Mouse (Mus musculus) hindbrain, embryonic 14.5 days (tissue): ENCODE measurements around the gene Pigz. TPM values are rescaled to one million over a fixed set of nuclear protein-coding genes. Genes with fewer than 3 reads are reported as not detected.

ENCODE experiments used
- ATAC-seq: fragments of 200-750 bp; cut with Nextera tagmentation; 2 replicates; pipeline ENCODE4 v1.8.0; 2017; ENCODE audit warnings: moderate number of reproducible peaks, mild to moderate bottlenecking, moderate TSS enrichment, moderate library complexity; ENCODE audit not compliant: low FRiP score
- DNase-seq: peaks from one replicate; pipeline ENCODE4 v3.0.0-alpha.2; 2015; ENCODE audit warnings: low spot score
- H3K27ac ChIP-seq: fragments of 300-500 bp; sonication (generic); 2 replicates; pipeline ENCODE4 v1.5.1; 2014; ENCODE audit warnings: mild to moderate bottlenecking, moderate library complexity
- H3K27me3 ChIP-seq: fragments of 300-500 bp; sonication (generic); 2 replicates; pipeline ENCODE4 v1.6.1; 2014; ENCODE audit warnings: mild to moderate bottlenecking, low read length, mixed read lengths; ENCODE audit not compliant: control insufficient read depth, insufficient read depth
- H3K36me3 ChIP-seq: fragments of 300-500 bp; sonication (generic); replicated peaks from 2 replicates; pipeline ENCODE4 v1.6.1; 2014; ENCODE audit not compliant: control insufficient read depth, insufficient read depth
- H3K4me1 ChIP-seq: fragments of 300-500 bp; sonication (generic); replicated peaks from 2 replicates; pipeline ENCODE4 v1.6.1; 2014; ENCODE audit warnings: antibody characterized with exemption, low read length, mixed read lengths; ENCODE audit not compliant: control insufficient read depth, insufficient read depth
- H3K4me2 ChIP-seq: fragments of 300-500 bp; sonication (generic); replicated peaks from 2 replicates; pipeline ENCODE4 v1.6.1; 2014; ENCODE audit warnings: mild to moderate bottlenecking, moderate library complexity
- H3K4me3 ChIP-seq: fragments of 300-500 bp; sonication (generic); replicated peaks from 2 replicates; pipeline ENCODE4 v1.5.1; 2014; ENCODE audit warnings: mild to moderate bottlenecking, low read length
- H3K9ac ChIP-seq: fragments of 300-500 bp; sonication (generic); 2 replicates; pipeline ENCODE4 v1.6.1; 2014
- H3K9me3 ChIP-seq: fragments of 300-500 bp; sonication (generic); 2 replicates; pipeline ENCODE4 v1.6.1; 2016; ENCODE audit warnings: low read length; ENCODE audit not compliant: control insufficient read depth
- WGBS: fragments of 180-500 bp; shearing (Covaris S2); extraction: QIAGEN DNeasy Blood & Tissue Kit; methylation state at CpG from one replicate; pipeline ENCODE4 v1.1.7; 2014; 5-methylcytosine and 5-hydroxymethylcytosine counted together
- microRNA-seq: library from miRNA; unstranded; fragments of <30 nt; microRNA quantifications from one replicate; pipeline ENCODE4, GENCODE M21; 2016
- polyA plus RNA-seq: library from polyadenylated mRNA; unstranded; fragments of >200 nt; fragmentation: Nextera tagmentation; extraction: Ambion mirVana; gene quantifications from 2 replicates; pipeline ENCODE4 v1.2.1, GENCODE M21; 2014

The Pigz gene
- polyA plus RNA-seq, 1 experiment from 2014 or later: 5.6 TPM

DNA sequence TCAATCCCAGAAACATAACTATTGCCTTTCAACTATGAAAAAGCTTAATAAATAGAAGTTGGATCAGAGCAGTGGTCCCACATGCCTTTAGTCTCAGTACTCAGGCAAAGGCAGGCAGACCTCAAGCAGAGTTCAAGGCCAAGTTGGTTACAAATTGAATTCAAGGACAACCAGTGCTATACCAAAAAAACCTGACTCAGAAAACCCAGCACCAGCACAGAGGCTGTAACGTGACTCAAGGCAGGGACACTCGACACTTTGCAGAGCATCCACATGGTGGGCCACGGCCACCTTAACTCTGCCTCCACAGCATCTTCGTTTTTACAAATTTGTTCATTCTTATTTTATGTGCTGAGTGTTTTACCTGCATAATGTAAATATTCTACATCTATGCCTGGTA, 41.6 kb downstream of the Pigz start:
- H3K4me3 ChIP-seq: no peak overlapping the region
- H3K4me2 ChIP-seq: no peak overlapping the region
- no peaks in the 10 kb centered on the region for H3K9me3 ChIP-seq
- no peak overlapping the region for H3K9ac ChIP-seq
- peaks cover 79% of the 10 kb centered on the region for H3K36me3 ChIP-seq
- no peak for DNase-seq
- H3K27me3 ChIP-seq: no peaks in the 10 kb centered on the region
- ATAC-seq: no peak
- H3K4me1 ChIP-seq: no peaks in the 10 kb centered on the region
- 97% methylated on average over 4 of the region's 4 CpGs for WGBS
- no peak overlapping the region for H3K27ac ChIP-seq

DNA sequence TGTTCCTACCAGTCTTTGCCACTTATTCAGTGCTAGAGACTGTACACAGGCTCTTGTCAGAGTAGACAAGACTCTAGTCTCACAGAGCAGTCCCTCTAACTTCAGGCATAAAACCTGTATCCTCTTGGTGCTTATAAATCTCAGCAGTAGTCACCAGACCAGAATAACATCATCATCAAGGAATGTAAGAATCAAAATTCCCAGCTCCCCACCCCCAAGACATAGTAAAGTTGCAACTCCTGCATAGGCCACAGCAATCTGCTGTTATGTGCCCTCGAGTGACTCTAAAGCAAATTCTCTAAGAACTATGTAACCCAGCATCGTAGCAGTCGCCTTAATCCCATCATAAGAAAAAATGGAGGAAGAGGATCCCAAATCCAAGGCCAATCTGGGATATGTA, 45.9 kb downstream of the Pigz start:
- 95% methylated on average over 3 of the region's 3 CpGs for WGBS
- ATAC-seq (no peak), DNase-seq (no peak)
- no peak overlapping the region for H3K27ac ChIP-seq
- no peaks in the 10 kb centered on the region for H3K4me1 ChIP-seq
- no peak overlapping the region for H3K4me2 ChIP-seq
- H3K4me3 ChIP-seq: no peak overlapping the region
- H3K27me3 ChIP-seq: no peaks in the 10 kb centered on the region
- H3K9ac ChIP-seq: no peak overlapping the region
- no peaks in the 10 kb centered on the region for H3K9me3 ChIP-seq
- H3K36me3 ChIP-seq: peaks cover 69% of the 10 kb centered on the region

DNA sequence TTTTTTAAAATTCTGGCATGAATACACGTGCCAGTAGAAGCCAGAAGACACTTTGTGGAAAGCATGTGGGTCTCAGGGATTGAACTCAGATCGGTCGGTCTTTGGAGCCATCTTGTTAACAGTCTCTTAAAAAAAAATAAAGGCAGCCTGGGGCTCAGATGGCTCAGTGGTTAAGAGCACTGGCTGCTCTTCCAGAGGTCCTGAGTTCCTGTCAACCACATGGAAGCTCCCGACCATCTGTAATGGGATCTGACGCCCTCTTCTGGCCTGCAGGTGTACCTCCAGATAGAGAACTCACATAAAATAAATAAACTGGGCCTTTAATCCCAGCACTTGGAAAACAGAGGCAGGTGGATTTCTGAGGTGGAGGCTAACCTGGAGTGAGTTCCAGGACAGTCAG, 47.3 kb downstream of the Pigz start:
- no peak for ATAC-seq
- Histone ChIP-seq H3K4me3 (no peak overlapping the region), H3K9ac (no peak overlapping the region), H3K9me3 (no peaks in the 10 kb centered on the region), H3K36me3 (peaks cover 68% of the 10 kb centered on the region), H3K4me1 (no peaks in the 10 kb centered on the region), H3K4me2 (no peak overlapping the region), H3K27ac (no peak overlapping the region), H3K27me3 (no peaks in the 10 kb centered on the region)
- WGBS: 76% methylated on average over 5 of the region's 5 CpGs
- DNase-seq: no peak

DNA sequence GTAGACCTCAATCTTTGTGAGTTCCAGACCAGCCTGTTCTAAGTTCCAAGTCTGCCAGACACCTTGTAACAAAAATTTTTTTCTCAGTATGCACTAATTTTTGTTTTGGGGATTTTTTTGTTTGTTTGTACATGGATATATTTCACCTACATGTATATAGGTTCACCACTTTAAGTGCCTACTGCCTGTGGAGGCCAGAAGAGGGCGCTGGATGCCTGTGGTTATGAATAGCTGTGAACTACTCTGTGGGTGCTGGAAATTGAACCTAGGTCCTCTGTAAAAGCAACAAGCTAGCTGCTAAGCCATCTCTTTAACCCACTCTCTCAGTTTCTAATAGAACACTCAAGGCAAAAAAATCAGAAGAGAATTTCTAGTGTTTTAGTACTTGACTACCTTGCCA, 58.4 kb downstream of the Pigz start:
- no peaks in the 10 kb centered on the region for H3K9me3 ChIP-seq
- H3K27ac ChIP-seq: no peak overlapping the region
- 55% methylated on average over 1 of the region's 1 CpGs for WGBS
- no peaks in the 10 kb centered on the region for H3K4me1 ChIP-seq
- no peak overlapping the region for H3K4me3 ChIP-seq
- H3K9ac ChIP-seq: no peak overlapping the region
- ATAC-seq: no peak
- H3K4me2 ChIP-seq: no peak overlapping the region
- no peak for DNase-seq
- H3K36me3 ChIP-seq: peaks cover 35% of the 10 kb centered on the region
- H3K27me3 ChIP-seq: no peaks in the 10 kb centered on the region

DNA sequence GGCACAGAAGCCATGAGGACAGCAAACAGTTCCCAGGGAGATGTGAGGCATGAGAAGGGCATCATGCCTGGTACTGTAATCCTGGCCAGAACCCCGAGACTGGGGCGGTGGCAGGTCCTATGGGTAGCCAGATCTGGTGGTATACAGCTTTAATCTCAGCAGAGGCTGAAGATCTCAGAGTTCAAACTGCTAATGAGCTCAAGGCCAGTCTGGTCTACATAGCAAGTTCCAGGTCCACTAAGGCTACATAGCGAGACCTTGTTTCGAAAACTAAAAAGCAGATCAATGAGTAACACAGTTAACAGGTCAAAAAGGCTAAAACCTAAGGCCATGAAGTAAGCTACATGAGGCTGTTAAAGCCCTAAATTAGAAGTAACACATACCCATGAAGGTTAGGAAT, 59.5 kb downstream of the Pigz start:
- no peak overlapping the region for H3K9ac ChIP-seq
- H3K4me2 ChIP-seq: no peak overlapping the region
- no peak for DNase-seq
- WGBS: 97% methylated on average over 4 of the region's 4 CpGs
- no peak for ATAC-seq
- H3K4me1 ChIP-seq: no peaks in the 10 kb centered on the region
- H3K27me3 ChIP-seq: no peaks in the 10 kb centered on the region
- no peak overlapping the region for H3K27ac ChIP-seq
- no peak overlapping the region for H3K4me3 ChIP-seq
- H3K36me3 ChIP-seq: peaks cover 27% of the 10 kb centered on the region
- H3K9me3 ChIP-seq: no peaks in the 10 kb centered on the region

DNA sequence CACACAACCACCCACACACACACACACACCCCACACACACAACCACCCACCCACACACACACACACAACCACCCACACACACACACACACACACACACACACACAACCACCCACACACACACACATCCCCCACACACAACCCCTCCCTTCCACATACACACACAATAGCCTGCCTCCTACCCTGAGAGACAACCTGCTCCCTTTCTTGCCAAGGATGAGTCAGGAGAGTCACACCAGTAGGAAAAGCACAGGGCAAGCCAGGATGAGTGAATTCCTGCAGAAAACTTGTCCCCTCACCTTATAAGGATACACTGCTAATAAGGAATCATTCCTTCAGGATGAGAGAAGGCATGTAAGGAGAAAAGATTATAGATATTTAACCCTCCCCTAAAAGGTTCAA, 60.3 kb downstream of the Pigz start:
- H3K9ac ChIP-seq: no peak overlapping the region
- no peak for DNase-seq
- H3K27me3 ChIP-seq: no peaks in the 10 kb centered on the region
- H3K4me3 ChIP-seq: no peak overlapping the region
- H3K36me3 ChIP-seq: peaks cover 25% of the 10 kb centered on the region
- ATAC-seq: no peak
- no peak overlapping the region for H3K27ac ChIP-seq
- H3K4me2 ChIP-seq: no peak overlapping the region
- no peaks in the 10 kb centered on the region for H3K4me1 ChIP-seq
- H3K9me3 ChIP-seq: no peaks in the 10 kb centered on the region

Small RNA genes within 50 kb of the gene (microRNA-seq; reads per million reads assigned to microRNA genes)
- gene Gm26269: not detected

Other genes with a start within 250 kb of the Pigz start
- 0.17 and 0.22 TPM in 2 replicates for gene Meltf, start 55.0 kb upstream of the Pigz start, polyA plus RNA-seq
- 126 and 129 TPM in 2 replicates for gene 0610012G03Rik, start 14.6 kb downstream of the Pigz start, polyA plus RNA-seq
- 88.3 and 91.9 TPM in 2 replicates for gene Ncbp2, start 14.7 kb downstream of the Pigz start, polyA plus RNA-seq
- gene Senp5, start 69.4 kb downstream of the Pigz start, polyA plus RNA-seq: 8.4 and 10.1 TPM in 2 replicates
- 30.6 and 34.5 TPM in 2 replicates for gene Pak2, start 145.5 kb downstream of the Pigz start, polyA plus RNA-seq
- gene Pigx, start 165.9 kb downstream of the Pigz start, polyA plus RNA-seq: 96.8 and 109 TPM in 2 replicates
- 50.3 and 53.0 TPM in 2 replicates for gene Cep19, start 165.9 kb downstream of the Pigz start, polyA plus RNA-seq
- gene Nrros, start 231.7 kb downstream of the Pigz start, polyA plus RNA-seq: 6.9 and 7.9 TPM in 2 replicates
- gene Bex6, start 246.0 kb downstream of the Pigz start, polyA plus RNA-seq: not detected in 2 replicates